Mouse (Mus musculus): ENCODE results near the gene Zc3h4. TPM values are rescaled to one million over a fixed set of nuclear protein-coding genes. Genes with fewer than 3 reads are reported as not detected.

The Zc3h4 gene
- total RNA-seq, 2 experiments from 2014 or later: 29.5 to 30.1 TPM

- peak; percentile 89 to 90 for DNase-seq
- intact Hi-C loops (cut with DNase I): no loop called here
Measured at GRCm38 (mm10) chr7:16399098-16399819, 1.5 kb upstream of the Zc3h4 start.

GRCm38 (mm10) chr7:16399820-16400688, 656 bp upstream of the Zc3h4 start:
- peak; percentile 98 for DNase-seq
- intact Hi-C loops (cut with DNase I): no loop called here

GRCm38 (mm10) chr7:16401991-16402431, 1.3 kb downstream of the Zc3h4 start:
- peak; percentile 52 to 59 for DNase-seq
- intact Hi-C loops (cut with DNase I): no loop called here

GRCm38 (mm10) chr7:16402449-16402848, 1.7 kb downstream of the Zc3h4 start:
- intact Hi-C loops (cut with DNase I): no loop called here
- no peak for DNase-seq

GRCm38 (mm10) chr7:16402968-16403948, 2.5 kb downstream of the Zc3h4 start:
- intact Hi-C loops (cut with DNase I): no loop called here
- peak in 1 of 2 experiments; percentile 42 for DNase-seq

- intact Hi-C loops (cut with DNase I): no loop called here
- DNase-seq: peak; percentile 24 to 40
Measured at GRCm38 (mm10) chr7:16404315-16405072, 3.8 kb downstream of the Zc3h4 start.

GRCm38 (mm10) chr7:16405073-16405455, 4.4 kb downstream of the Zc3h4 start:
- intact Hi-C loops (cut with DNase I): no loop called here
- peak; percentile 58 to 65 for DNase-seq

- intact Hi-C loops (cut with DNase I): no loop called here
- DNase-seq: peak; percentile 66 to 77
Measured at GRCm38 (mm10) chr7:16405516-16406351, 5.0 kb downstream of the Zc3h4 start.

- intact Hi-C loops (cut with DNase I): no loop called here
Measured at GRCm38 (mm10) chr7:16406978-16407377, 6.3 kb downstream of the Zc3h4 start.

GRCm38 (mm10) chr7:16411100-16411499, 10.4 kb downstream of the Zc3h4 start:
- intact Hi-C loops (cut with DNase I): no loop called here
- DNase-seq: no peak

More at GRCm38 (mm10) chr7:16406978-16407377, 6.3 kb downstream of the Zc3h4 start:
- no peak for DNase-seq

GRCm38 (mm10) chr7:16412220-16412896, 11.6 kb downstream of the Zc3h4 start:
- DNase-seq: no peak
- intact Hi-C loops (cut with DNase I): no loop called here

- DNase-seq: no peak
- intact Hi-C loops (cut with DNase I): no loop called here
Measured at GRCm38 (mm10) chr7:16412930-16413329, 12.2 kb downstream of the Zc3h4 start.

GRCm38 (mm10) chr7:16415426-16415825, 14.7 kb downstream of the Zc3h4 start:
- no peak for DNase-seq
- intact Hi-C loops (cut with DNase I): no loop called here

- DNase-seq: peak; percentile 53 to 74
- intact Hi-C loops (cut with DNase I): no loop called here
Measured at GRCm38 (mm10) chr7:16417141-16417771, 16.5 kb downstream of the Zc3h4 start.

- intact Hi-C loops (cut with DNase I): no loop called here
- DNase-seq: no peak
Measured at GRCm38 (mm10) chr7:16418713-16419112, 18.0 kb downstream of the Zc3h4 start.

- intact Hi-C loops (cut with DNase I): loop anchor here (10.0 kb wide), 1 partner anchor 46 kb away; no protein-coding TSS in a partner anchor
- no peak for DNase-seq
Measured at GRCm38 (mm10) chr7:16420493-16421118, 19.9 kb downstream of the Zc3h4 start.

Measured in heart, postnatal 14 days (tissue).